Mouse (Mus musculus): ENCODE data around the gene Thoc6.

Thoc6 gene

GRCm38 (mm10) chr17:23677236-23677679 lies 3.6 kb upstream of the Thoc6 start, which contains the start of gene Tnfrsf12a:
Gene Tnfrsf12a, minus strand, starts transcription at chr17:23677468.
- peak; percentile 92 for DNase-seq (ENCODE audit: low spot score)

DNA sequence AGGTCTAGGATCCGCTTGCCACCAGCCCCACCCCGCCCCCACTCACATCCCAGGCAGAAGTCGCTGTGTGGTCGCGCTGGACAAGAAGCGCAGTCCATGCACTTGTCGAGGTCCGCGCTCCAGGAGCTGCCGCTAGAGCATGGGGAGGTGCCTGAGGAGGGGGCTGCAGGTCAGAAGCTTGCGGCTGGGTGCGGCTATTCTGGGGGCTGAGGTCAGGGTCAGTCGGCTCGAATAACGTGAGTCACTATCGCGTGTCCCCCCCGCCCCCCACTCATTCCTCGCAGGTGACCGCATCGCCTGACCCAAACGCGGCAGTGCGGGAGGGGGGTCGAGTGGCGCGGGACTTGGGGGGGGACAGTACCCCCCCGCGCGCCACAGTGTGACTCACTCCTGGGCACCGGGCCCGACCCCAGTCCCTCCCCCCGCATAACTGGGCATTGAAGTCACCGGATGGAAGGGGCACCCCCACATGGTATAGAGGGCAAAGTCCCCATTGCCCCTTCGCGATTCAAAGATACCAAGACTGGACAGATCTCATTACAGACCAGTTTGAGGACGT lies 2.9 kb upstream of the Thoc6 start:
- DNase-seq (ENCODE audit: low spot score): no peak

DNA sequence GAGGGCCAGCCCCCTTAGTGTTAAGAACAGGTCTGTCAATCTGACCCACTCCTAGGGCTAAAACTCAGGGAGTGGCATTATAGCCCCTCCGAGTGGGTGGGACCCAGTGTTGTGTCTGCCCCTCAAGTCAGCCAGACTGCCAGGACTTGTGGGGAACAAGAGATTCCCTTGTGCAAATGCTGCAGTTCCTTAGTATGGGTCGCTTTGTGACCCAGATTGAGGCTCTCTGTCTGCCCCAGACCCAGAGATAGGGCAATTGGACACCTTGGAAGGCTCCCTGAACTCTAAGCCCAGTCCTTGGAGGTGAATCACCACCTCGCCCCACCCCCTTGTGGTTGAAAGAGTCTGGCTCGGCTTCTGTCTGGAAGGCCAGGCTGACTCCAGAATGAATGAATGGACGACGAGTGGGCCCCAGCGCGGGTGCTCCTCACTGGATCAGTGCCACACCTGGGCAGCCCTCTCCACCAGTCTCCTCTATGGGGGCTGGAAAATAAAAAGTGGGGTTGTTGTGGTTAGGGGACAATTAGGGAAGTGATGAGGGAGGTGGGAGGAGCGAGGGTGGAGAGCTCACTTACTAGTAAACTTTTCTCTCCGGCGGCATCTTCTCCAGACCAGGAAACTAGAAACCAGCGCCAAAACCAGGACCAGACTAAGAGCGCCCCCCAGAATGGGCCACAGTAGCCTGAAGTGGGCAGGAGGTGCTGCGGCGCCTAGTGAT lies 2.0 kb upstream of the Thoc6 start:
- no peak for DNase-seq (ENCODE audit: low spot score)

GRCm38 (mm10) chr17:23675127-23675526 lies 1.4 kb upstream of the Thoc6 start:
- DNase-seq (ENCODE audit: low spot score): no peak

DNA sequence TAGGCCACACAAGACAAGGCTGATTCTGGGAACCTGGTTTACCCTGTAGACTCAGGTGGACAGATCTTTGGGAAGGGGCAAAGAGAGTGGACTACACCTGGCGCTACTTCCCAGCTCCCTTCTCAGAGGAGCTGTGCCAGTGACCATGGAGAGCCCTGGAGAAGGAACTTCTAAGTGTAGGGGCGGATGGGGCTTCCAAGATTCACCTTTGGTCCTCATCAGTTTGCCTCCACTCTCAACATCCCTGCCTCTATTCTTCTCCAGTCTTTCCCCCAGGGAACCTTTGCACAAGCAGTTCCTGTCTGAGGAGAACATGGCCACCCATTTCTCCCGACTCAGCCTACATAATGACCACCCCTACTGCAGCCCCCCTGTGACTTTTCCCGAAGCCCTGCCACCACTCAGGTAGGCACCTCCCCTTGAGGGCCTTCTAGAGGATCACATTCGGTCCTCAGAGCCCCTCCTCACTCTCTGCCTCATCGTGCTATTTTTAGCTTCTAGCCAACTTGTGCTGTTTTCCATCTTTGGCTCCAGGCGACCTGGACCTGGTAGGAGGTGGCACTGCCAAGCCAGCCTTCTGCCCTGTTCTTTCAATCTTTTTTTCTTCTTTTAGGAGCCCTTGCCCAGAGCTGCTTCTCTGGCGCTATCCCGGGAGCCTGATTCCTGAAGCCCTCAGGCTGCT lies 730 bp upstream of the Thoc6 start:
- no peak for DNase-seq (ENCODE audit: low spot score)

- DNase-seq (ENCODE audit: low spot score): no peak
These were observed 921 bp downstream of the Thoc6 start for GRCm38 (mm10) chr17:23672761-23673160.

DNA sequence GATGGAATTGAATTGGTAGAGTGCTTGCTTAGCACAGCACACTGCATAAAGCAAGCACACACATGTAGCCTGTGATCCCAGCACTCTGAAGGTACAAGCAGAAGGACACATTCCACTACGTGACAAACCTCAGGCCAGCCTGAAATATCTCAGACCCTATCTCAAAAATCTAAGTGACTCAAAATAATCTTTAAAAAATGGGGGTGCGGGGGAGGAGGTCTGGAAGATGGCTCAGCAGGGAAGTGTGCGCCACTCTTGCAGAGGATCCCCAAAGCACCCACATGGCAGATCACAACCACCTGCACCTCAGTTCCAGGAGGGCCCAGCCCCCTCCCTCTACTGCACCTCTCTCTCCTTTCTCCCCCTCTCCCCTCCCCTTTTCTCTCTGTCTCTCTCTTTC lies 2.2 kb downstream of the Thoc6 start:
- DNase-seq (ENCODE audit: low spot score): no peak

DNA sequence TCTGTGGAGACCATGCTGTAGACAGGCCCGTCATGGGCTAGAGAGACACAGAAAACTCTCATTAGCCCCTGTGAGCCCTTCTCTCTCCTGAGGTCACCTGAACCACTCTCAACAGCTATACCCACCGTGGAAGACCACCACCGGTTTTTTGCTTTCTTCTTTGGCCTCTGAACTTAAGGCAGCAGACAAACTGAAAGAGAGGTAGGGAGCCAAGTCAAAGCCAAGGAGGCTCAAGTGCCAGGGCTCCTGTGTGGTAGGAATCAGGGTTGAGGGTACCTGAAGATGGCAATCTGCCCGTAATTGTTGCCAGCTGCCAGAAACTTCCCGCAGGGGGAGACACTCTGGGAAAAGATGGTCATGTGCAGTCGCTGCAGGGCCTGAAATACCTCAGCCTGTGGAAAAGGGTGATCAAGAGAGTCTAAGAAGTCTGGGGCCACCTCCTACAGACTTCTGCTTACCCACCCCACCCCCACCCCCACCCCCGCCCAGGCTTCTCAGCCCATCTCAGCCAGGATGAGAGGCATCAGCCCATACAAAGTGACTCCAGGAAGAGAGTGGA lies 3.1 kb downstream of the Thoc6 start:
- no peak for DNase-seq (ENCODE audit: low spot score)

DNA sequence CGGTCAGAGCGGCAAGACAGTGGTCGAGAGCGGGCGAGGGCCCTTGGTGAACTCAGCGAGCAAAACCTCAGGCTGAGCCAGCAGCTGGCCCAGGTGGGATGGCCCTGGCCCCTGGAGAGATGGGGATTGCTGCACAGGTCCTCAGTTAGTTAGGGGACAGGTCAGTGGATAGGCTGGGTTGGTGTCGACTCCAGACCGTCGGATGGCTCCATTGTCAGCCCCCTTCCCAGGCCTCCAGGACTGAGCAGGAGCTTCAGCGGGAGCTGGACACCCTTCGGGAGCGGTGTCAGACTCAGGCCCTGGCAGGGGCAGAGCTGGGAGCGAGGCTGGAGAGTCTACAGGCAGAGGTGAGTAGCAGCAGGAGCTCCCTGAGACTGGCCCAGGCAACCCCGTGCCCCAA lies 8.2 kb downstream of the Thoc6 start:
- DNase-seq (ENCODE audit: low spot score): no peak

DNA sequence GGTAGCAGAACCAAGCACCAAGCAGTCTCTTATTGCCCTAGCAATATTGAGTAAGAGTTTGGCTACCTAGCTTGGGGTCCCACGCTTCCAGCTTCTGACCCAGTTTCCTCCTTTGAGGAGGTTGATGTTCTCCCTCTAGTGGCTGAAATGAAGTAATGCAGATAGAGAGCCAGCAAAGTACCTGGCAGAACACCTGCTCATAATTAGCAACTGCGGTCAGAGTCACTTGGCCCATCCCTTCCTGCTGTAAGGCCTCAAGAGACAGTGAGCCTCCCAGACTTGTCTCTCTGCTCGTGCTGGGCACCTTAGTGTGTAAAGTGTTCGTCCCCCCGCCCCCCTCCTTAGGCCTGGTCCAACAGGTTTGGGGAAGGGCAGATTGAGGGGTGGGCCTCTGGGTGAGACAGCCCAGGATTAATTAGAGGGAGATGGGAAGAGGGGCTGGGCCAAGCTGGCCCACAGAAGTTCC lies 9.1 kb downstream of the Thoc6 start:
- DNase-seq (ENCODE audit: low spot score): peak; percentile 37

DNA sequence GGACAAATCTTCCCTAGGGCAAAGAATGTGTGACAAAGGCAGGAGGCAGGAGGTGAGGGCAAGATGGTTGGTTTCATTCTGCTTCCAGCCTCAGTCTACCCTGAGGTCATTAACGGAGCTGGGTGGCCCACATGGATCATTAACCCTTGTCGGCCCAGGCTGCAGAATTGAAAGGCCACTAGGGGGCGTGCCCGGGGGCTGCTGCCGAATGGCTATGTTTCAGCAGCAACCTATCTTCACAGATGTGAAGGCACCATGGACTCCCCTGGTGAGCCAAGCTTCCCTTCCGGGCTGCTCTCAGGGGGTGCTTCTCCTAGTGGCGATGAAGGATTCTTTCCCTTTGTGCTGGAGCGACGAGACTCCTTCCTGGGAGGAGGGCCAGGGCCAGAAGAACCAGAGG lies 12.2 kb downstream of the Thoc6 start:
- DNase-seq (ENCODE audit: low spot score): no peak

- DNase-seq (ENCODE audit: low spot score): no peak
These were observed 12.8 kb downstream of the Thoc6 start for GRCm38 (mm10) chr17:23660876-23661200.

DNA sequence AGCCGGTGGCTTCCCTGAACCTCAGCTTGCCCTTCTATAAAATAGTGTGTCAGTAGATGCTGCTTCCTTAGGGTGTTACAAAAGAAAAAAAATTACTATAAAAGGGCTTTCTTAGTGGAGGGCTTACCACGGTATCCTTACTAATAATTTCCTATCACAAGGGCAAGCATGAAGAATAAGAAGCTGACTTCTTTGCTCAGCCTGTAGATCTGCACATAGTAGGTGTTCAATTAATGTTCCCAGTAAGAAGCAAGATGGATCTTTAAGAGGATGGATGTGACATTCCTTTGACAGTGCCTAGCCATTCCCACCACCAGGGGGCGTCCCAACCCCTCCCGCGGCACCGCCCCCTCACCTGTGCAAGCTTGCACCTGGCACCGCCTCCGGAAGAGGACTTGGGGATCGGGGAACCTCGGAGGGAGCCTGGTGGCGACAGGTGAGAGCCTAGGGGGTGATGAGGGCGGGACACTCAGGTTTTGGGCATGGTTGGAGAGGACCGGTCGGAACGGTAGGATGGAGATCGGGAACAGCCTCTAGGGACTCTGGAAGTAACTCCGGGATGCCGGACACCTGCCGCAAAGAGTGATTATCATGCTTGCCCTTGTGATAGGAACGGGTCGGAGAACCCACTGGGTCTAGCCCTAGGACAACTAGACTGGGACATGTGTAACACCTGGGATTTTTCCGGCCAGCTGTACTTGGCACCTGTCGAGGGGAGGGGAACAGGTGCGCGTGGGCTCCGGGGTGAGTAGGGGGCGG lies 13.4 kb downstream of the Thoc6 start, which contains the start of gene Bicdl2:
Bicdl2 (plus strand) TSS at position 390 of the 759 bp plus-strand sequence.
- peak; percentile 55 for DNase-seq (ENCODE audit: low spot score)

GRCm38 (mm10) chr17:23658450-23658849 lies 15.2 kb downstream of the Thoc6 start:
- DNase-seq (ENCODE audit: low spot score): no peak

- no peak for DNase-seq (ENCODE audit: low spot score)
These were observed 19.3 kb downstream of the Thoc6 start for GRCm38 (mm10) chr17:23654410-23654809.

DNA sequence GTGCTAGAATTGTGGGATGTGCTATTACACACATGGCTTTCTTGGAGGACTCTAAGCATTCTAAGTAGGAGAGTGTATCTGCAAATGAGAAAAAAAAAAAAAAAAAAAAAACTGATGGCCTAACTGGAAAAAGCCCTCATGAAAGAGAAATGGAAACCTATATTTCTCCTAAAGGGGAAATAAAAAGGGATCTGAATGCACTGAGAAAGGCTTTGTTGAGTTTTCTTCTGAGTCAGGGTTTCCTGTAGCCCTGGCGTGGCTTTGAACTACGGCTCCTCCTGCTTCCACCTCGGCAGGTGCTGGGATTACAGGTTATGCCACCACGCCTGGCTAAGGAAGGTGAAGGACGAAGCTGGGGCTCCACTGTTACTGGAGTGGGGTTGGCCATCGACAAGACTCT lies 19.7 kb downstream of the Thoc6 start:
- DNase-seq (ENCODE audit: low spot score): no peak

DNA sequence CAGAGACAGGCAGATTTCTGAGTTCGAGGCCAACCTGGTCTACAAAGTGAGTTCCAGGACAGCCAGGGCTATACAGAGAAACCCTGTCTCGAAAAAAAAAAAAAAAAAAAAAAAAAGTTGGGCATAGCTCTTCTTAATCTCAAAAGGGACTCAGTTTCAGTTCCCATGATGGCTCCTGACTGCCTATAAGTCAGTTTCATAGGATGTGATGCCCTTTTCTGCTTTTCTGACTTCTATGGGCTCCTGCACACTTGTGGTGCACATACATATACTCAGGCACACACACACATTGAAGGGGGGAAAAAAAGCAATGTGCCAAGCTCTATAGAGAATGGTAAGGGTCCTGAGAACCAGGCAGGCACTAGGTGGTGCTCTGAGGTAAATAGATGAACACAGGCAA lies 20.4 kb downstream of the Thoc6 start:
- DNase-seq (ENCODE audit: low spot score): no peak

GRCm38 (mm10) chr17:23651363-23651762 lies 22.3 kb downstream of the Thoc6 start:
- no peak for DNase-seq (ENCODE audit: low spot score)

DNA sequence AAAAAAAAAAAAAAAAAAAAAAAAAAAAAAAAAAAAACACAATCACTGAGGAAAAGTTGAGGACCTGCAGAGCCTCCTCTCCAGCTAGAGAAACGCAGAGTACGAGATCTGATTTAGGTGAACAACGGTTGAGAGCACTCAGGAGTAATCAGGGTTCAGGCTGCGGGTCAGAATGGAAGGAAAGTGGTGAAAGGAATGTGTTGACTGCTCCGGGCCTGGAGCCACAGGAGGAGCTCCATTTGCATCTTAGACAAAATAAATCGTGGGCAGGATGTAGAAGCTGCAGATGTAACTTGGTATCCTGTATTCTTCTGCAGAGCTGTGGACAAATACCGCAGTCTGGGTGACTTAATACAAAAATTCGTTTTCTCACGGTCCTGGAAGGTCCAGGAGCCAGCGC lies 27.8 kb downstream of the Thoc6 start:
- DNase-seq (ENCODE audit: low spot score): no peak

DNA sequence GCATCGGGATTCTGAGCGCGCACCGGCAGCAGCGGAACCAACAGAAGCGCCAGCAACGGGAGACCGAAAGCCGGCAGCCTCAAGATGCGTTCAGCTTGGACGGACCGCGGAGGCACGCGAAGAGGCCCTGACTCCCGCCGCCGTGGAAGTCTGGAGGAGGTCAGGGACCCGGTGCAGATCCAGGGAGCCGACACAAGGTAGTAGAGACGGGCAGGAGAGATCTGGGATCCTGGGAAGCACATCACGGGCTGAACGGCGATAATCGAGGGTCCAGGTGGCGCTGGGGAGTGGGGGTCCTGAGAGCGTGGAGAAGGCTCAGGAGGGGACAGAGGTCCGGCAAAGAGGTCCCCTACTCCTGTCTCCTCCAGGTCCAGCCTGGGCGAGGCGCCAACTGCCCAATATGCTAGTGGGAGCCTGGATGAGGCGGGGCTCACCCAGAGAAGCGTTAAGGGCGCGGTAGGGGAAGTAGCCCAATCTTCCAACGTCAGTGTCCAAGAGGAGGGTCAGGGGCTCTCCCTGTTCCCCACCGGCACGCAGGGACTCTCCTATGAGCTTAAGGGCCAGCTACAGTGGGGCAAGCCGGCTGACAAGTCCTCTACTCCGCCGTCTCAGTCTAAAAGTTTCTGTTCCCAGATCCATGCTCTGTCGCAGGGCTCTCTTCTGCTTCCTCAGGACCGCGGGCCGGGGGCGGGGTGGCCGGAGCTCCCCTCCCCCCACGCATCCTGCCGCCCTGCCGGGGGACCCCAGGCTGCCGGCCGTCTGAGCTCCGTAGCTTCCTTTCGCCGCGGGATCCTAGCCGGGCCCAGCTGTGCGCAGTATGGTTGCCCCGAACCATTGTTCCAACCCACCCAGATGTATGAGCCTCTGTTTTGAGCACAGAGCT lies 28.8 kb downstream of the Thoc6 start, which contains the start of gene Mmp25:
Mmp25 (minus strand) TSS at position 665 of the 883 bp plus-strand sequence.
- no peak for DNase-seq (ENCODE audit: low spot score)

DNA sequence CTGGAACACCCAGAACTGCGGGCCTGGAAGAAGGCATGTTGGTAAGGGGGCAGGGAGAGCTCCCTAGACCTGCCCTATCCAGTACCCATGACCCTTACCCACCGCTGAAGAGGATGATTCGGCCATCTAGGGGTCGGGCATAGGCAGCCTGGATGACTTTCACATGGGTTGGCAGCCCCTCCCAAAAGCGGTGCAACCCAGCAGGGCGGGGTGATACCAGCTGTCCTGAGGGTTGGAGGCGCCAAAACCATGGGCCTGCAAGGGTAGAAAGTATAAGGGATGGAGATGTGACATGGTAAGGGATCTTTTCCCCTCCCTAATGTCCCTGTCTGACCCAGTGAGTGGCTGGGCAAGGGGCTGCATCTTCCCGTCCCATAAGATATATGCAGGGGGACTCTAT lies 42.4 kb downstream of the Thoc6 start:
- no peak for DNase-seq (ENCODE audit: low spot score)

Data from T-cell, adult 2 months (primary cell).